Mouse (Mus musculus): ENCODE results near the gene Slc8b1. TPM values are rescaled to one million over a fixed set of nuclear protein-coding genes. Genes with fewer than 3 reads are reported as not detected.

The Slc8b1 gene
- total and polyA plus RNA-seq, 3 experiments: 10.0 to 13.2 (median 12.2) TPM

DNA sequence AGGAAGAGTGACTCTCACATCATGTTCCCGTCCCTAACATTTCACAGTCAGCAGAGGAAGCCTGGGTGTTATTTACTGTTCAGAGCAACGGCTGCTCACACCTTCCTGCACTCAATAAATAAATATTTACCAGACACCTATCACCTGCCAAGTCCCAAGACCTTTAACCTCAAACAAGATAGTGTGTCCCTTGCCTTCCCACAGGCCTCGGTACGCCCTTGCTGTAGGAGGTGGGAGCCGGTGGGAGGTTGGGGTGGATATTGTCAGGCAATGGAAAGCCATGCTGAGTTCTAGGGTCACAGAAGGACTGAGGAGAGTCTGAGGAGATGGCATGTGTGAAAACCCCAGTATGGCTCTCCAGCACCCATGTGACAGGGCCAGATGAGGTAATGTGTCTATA, 42.6 kb upstream of the Slc8b1 start:
- Histone ChIP-seq H3K4me1 (ENCODE audit: control insufficient read depth, insufficient read depth, low read length) (no peaks in the 10 kb centered on the region), H3K9ac (ENCODE audit: low read depth, low read length) (no peak overlapping the region), H3K27ac (no peak overlapping the region), H3K4me3 (no peak overlapping the region), H3K36me3 (ENCODE audit: control insufficient read depth, insufficient read depth, low read length) (no peaks in the 10 kb centered on the region), H3K79me2 (replicated peaks; ENCODE audit: control insufficient read depth, insufficient read depth, low read length) (no peaks in the 10 kb centered on the region), H3K27me3 (ENCODE audit: control insufficient read depth, insufficient read depth, low read length) (no peaks in the 10 kb centered on the region)
- no peak for TF ChIP-seq CTCF (IDR thresholded peaks at IDR 0.05)
- no peak for TF ChIP-seq POLR2A (IDR thresholded peaks at IDR 0.05; ENCODE audit: insufficient read depth, low read depth, low read length)
- no peak for TF ChIP-seq EP300 (IDR thresholded peaks at IDR 0.05; ENCODE audit: insufficient read depth, low read depth, low read length)
- no peak for DNase-seq
- 82% methylated on average over 5 of the region's 5 CpGs for WGBS
- intact Hi-C loops (cut with DNase I): no loop called here

DNA sequence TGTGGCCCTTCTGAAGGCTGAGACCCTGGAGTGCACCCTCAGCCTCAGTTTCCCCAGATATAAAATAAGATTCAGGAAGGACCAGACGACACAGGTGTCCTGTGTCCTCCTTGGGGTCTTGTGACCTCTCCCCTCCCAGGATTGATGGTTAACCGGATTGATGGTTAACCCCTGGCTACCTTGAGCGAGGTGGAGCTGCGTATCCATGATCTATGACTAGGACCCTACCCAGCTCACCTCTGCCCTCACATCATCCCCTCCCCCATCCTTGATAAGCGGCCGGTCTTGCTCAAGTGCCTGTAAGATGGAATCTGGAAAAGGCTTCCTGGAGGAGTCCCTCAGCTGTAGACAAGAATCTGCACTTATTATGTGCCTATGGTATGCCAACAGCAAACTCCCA, 42.1 kb upstream of the Slc8b1 start:
- Histone ChIP-seq H3K4me1 (ENCODE audit: control insufficient read depth, insufficient read depth, low read length) (no peaks in the 10 kb centered on the region), H3K79me2 (replicated peaks; ENCODE audit: control insufficient read depth, insufficient read depth, low read length) (no peaks in the 10 kb centered on the region), H3K4me3 (no peak overlapping the region), H3K9ac (ENCODE audit: low read depth, low read length) (no peak overlapping the region), H3K27me3 (ENCODE audit: control insufficient read depth, insufficient read depth, low read length) (no peaks in the 10 kb centered on the region), H3K27ac (no peak overlapping the region), H3K36me3 (ENCODE audit: control insufficient read depth, insufficient read depth, low read length) (no peaks in the 10 kb centered on the region)
- TF ChIP-seq CTCF (IDR thresholded peaks at IDR 0.05): no peak
- TF ChIP-seq POLR2A (IDR thresholded peaks at IDR 0.05; ENCODE audit: insufficient read depth, low read depth, low read length): no peak
- no peak for TF ChIP-seq EP300 (IDR thresholded peaks at IDR 0.05; ENCODE audit: insufficient read depth, low read depth, low read length)
- intact Hi-C loops (cut with DNase I): no loop called here
- WGBS: 77% methylated on average over 6 of the region's 6 CpGs
- DNase-seq: no peak

DNA sequence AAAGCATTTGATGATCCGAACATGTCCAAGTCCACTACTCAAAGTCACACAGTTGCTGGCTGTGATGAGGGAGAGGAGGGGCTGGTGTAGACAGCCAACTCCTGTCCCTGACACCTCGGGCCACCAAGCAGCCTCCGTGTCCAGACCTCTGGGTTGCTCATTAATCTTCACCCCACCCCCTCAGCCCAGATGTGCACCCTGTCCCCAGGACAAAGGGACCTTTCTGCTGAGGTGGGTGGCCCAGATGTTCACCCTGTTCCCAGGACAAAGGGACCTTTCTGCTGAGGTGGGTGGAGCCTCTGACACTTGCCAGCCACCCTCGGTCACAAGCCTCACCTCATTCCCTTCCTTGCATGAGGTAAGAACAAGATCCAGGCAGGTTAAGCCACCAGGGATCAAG, 39.4 kb upstream of the Slc8b1 start:
- DNase-seq: no peak
- Histone ChIP-seq H3K4me3 (no peak overlapping the region), H3K36me3 (ENCODE audit: control insufficient read depth, insufficient read depth, low read length) (no peaks in the 10 kb centered on the region), H3K4me1 (ENCODE audit: control insufficient read depth, insufficient read depth, low read length) (no peaks in the 10 kb centered on the region), H3K9ac (ENCODE audit: low read depth, low read length) (no peak overlapping the region), H3K27me3 (ENCODE audit: control insufficient read depth, insufficient read depth, low read length) (no peaks in the 10 kb centered on the region), H3K27ac (no peak overlapping the region), H3K79me2 (replicated peaks; ENCODE audit: control insufficient read depth, insufficient read depth, low read length) (no peaks in the 10 kb centered on the region)
- WGBS: 55% methylated on average over 4 of the region's 4 CpGs
- intact Hi-C loops (cut with DNase I): no loop called here
- no peak for TF ChIP-seq CTCF (IDR thresholded peaks at IDR 0.05)
- TF ChIP-seq EP300 (IDR thresholded peaks at IDR 0.05; ENCODE audit: insufficient read depth, low read depth, low read length): no peak
- no peak for TF ChIP-seq POLR2A (IDR thresholded peaks at IDR 0.05; ENCODE audit: insufficient read depth, low read depth, low read length)

DNA sequence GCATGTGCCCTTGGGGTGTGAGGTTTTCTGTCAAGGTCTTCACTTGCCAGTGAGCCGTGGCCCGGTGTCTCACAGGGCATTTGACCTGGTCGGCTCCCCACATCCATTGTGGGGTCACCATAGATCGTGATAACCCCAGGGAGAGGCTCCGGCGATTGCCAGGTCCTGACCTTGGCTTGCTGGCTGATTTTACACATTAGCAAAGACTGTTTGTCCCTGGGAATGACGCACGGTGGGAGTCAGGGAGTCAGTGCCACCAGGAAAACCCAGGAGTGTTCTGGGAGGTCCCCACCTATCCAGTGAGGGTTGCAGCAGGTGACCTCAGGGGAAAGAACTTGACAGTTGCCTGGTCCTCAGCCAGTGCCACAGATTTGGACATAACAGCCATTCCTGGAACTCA, 38.2 kb upstream of the Slc8b1 start, which contains the start of gene Sdsl:
Gene Sdsl (minus strand): TSS at position 41 of the 400 bp plus-strand sequence.
- intact Hi-C loops (cut with DNase I): no loop called here
- no peak for DNase-seq
- H3K79me2 ChIP-seq (replicated peaks; ENCODE audit: control insufficient read depth, insufficient read depth, low read length): no peaks in the 10 kb centered on the region
- no peaks in the 10 kb centered on the region for H3K27me3 ChIP-seq (ENCODE audit: control insufficient read depth, insufficient read depth, low read length)
- TF ChIP-seq POLR2A (IDR thresholded peaks at IDR 0.05; ENCODE audit: insufficient read depth, low read depth, low read length) (no peak), CTCF (IDR thresholded peaks at IDR 0.05) (no peak), EP300 (IDR thresholded peaks at IDR 0.05; ENCODE audit: insufficient read depth, low read depth, low read length) (no peak)
- H3K36me3 ChIP-seq (ENCODE audit: control insufficient read depth, insufficient read depth, low read length): no peaks in the 10 kb centered on the region
- WGBS: 60% methylated on average over 8 of the region's 8 CpGs
- H3K27ac ChIP-seq: no peak within 1 kb of the TSS
- H3K9ac ChIP-seq (ENCODE audit: low read depth, low read length): no peak within 1 kb of the TSS
- H3K4me3 ChIP-seq: no peak within 1 kb of the TSS
- no peaks in the 10 kb centered on the region for H3K4me1 ChIP-seq (ENCODE audit: control insufficient read depth, insufficient read depth, low read length)

DNA sequence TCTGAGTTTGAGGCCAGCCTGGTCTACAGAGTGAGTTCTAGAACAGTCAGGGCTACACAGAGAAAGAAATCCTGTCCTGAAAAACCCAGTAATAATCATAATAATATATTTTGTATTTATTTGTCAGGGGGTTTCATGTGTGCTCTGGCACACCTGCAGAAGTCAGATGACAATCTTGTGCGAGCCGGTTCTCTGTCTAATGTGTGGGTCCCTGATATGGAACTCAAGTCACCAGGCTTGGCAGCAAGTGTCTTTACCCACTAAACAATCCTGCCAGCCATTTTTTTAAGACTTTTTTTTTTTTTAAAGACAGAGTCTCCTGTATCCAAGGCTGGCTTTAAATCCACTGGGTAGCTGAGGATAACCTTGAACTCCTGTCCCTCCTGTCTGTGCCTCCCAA, 37.6 kb upstream of the Slc8b1 start:
- 91% methylated on average over 2 of the region's 2 CpGs for WGBS

DNA sequence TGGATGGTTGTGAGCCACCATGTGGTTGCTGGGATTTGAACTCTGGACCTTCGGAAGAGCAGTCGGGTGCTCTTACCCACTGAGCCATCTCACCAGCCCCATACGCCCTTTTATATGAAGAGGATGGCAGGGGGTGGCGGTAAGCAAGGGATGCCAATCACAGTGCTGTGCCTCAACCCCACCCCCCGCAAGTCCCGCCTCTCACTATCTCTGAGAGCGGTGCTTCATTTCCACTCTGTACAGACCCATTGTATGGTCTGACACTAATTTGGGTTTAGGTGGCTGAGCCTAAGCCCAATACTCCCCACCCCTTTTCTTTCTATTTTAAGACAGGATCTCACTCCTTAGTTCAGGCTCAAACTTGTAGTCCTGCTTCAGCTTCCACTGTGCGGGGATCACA, 35.1 kb upstream of the Slc8b1 start:
- H3K27ac ChIP-seq: no peak overlapping the region
- H3K4me3 ChIP-seq: no peak overlapping the region
- no peak overlapping the region for H3K9ac ChIP-seq (ENCODE audit: low read depth, low read length)
- no peaks in the 10 kb centered on the region for H3K27me3 ChIP-seq (ENCODE audit: control insufficient read depth, insufficient read depth, low read length)
- WGBS: 49% methylated on average over 8 of the region's 8 CpGs
- H3K4me1 ChIP-seq (ENCODE audit: control insufficient read depth, insufficient read depth, low read length): no peaks in the 10 kb centered on the region
- no peak for TF ChIP-seq CTCF (IDR thresholded peaks at IDR 0.05)
- TF ChIP-seq POLR2A (IDR thresholded peaks at IDR 0.05; ENCODE audit: insufficient read depth, low read depth, low read length): no peak
- TF ChIP-seq EP300 (IDR thresholded peaks at IDR 0.05; ENCODE audit: insufficient read depth, low read depth, low read length): no peak
- DNase-seq: no peak
- no peaks in the 10 kb centered on the region for H3K36me3 ChIP-seq (ENCODE audit: control insufficient read depth, insufficient read depth, low read length)
- H3K79me2 ChIP-seq (replicated peaks; ENCODE audit: control insufficient read depth, insufficient read depth, low read length): no peaks in the 10 kb centered on the region
- intact Hi-C loops (cut with DNase I): no loop called here

More for the DNA sequence above, 37.6 kb upstream of the Slc8b1 start:
- H3K27ac ChIP-seq: no peak overlapping the region
- H3K79me2 ChIP-seq (replicated peaks; ENCODE audit: control insufficient read depth, insufficient read depth, low read length): no peaks in the 10 kb centered on the region
- H3K27me3 ChIP-seq (ENCODE audit: control insufficient read depth, insufficient read depth, low read length): no peaks in the 10 kb centered on the region
- H3K4me1 ChIP-seq (ENCODE audit: control insufficient read depth, insufficient read depth, low read length): no peaks in the 10 kb centered on the region
- H3K36me3 ChIP-seq (ENCODE audit: control insufficient read depth, insufficient read depth, low read length): no peaks in the 10 kb centered on the region
- DNase-seq: no peak
- TF ChIP-seq CTCF (IDR thresholded peaks at IDR 0.05): no peak
- no peak for TF ChIP-seq POLR2A (IDR thresholded peaks at IDR 0.05; ENCODE audit: insufficient read depth, low read depth, low read length)
- no peak for TF ChIP-seq EP300 (IDR thresholded peaks at IDR 0.05; ENCODE audit: insufficient read depth, low read depth, low read length)
- no peak overlapping the region for H3K9ac ChIP-seq (ENCODE audit: low read depth, low read length)
- intact Hi-C loops (cut with DNase I): no loop called here
- no peak overlapping the region for H3K4me3 ChIP-seq
